ENCODE assay signal across 17 mouse cellular contexts in genomic region chr10:119778871-119779270, GRCm38 (mm10).
"Had no signal": no experiment of that assay in that cellular context is flagged by ENCODE, and none has a peak within 500 bp of the region (broad histone marks: within the 10 kb centered on the region; RNA-seq: fewer than 3 reads in every experiment).

No protein-coding gene starts in this region.

- H3K27me3 ChIP-seq: midbrain, embryonic 15.5 days had no signal

- H3K27ac ChIP-seq: kidney, postnatal 0 days; left cerebral cortex, adult 2 months; liver, embryonic 14.5 days; macrophage; midbrain, embryonic 15.5 days; stomach, postnatal 0 days had no signal

- H3K9me3 ChIP-seq: midbrain, embryonic 15.5 days had no signal

- H3K36me3 ChIP-seq: midbrain, embryonic 15.5 days had no signal

- ATAC-seq: liver, postnatal 0 days; lung, postnatal 0 days; midbrain, embryonic 15.5 days had no signal

- H3K9ac ChIP-seq: liver, embryonic 14.5 days; liver, postnatal 0 days; lung, embryonic 14.5 days; midbrain, embryonic 15.5 days had no signal

- H3K4me3 ChIP-seq: left cerebral cortex, adult 2 months; midbrain, embryonic 15.5 days; myocyte had no signal

- H3K4me2 ChIP-seq: lung, embryonic 14.5 days; midbrain, embryonic 15.5 days had no signal

- DNase-seq: kidney, adult 18-20 months; kidney, adult 9 months; kidney, postnatal 36 days; layer of hippocampus, postnatal 36 days; liver, postnatal 0 days; lung, embryonic 14.5 days; thymus, adult 2 months; thymus, postnatal 14 days; thymus, postnatal 4 days had no signal
